Mouse (Mus musculus) lung, postnatal 25 days (tissue): ENCODE data around the gene Guca1a.
"Not testable (repeated sequence)": the region's sequence is repeated elsewhere in the genome, so short reads cannot be mapped to it uniquely, and the experiment has no call there.

Experiments
- DNase-seq: peaks from one replicate; pipeline ENCODE4 v3.0.0; 2022; ENCODE audit warnings: low spot score

The Guca1a gene

GRCm38 (mm10) chr17:47400451-47400850, at the start of gene Guca1a:
Gene Guca1a, minus strand, starts transcription at chr17:47400584.
- DNase-seq: no peak

- DNase-seq: no peak
Measured at GRCm38 (mm10) chr17:47449432-47449831, 49.0 kb upstream of the Guca1a start.

- DNase-seq: no peak
Measured at GRCm38 (mm10) chr17:47448523-47449372, 48.4 kb upstream of the Guca1a start.

- no peak for DNase-seq
Measured at GRCm38 (mm10) chr17:47446561-47446960, 46.2 kb upstream of the Guca1a start.

GRCm38 (mm10) chr17:47446025-47446424, 45.6 kb upstream of the Guca1a start:
- DNase-seq: no peak

GRCm38 (mm10) chr17:47445518-47445917, 45.1 kb upstream of the Guca1a start:
- DNase-seq: no peak

GRCm38 (mm10) chr17:47444113-47444512, 43.7 kb upstream of the Guca1a start:
- peak; percentile 55 for DNase-seq

- no peak for DNase-seq
Measured at GRCm38 (mm10) chr17:47442271-47442670, 41.9 kb upstream of the Guca1a start.

- no peak for DNase-seq
Measured at GRCm38 (mm10) chr17:47441296-47442051, 41.1 kb upstream of the Guca1a start.

- DNase-seq: no peak
Measured at GRCm38 (mm10) chr17:47440359-47440890, 40.0 kb upstream of the Guca1a start.

- DNase-seq: peak; percentile 56
Measured at GRCm38 (mm10) chr17:47439396-47440028, 39.1 kb upstream of the Guca1a start.

GRCm38 (mm10) chr17:47438611-47439010, 38.2 kb upstream of the Guca1a start:
- no peak for DNase-seq

- peak; percentile 36 for DNase-seq
Measured at GRCm38 (mm10) chr17:47436907-47437547, 36.6 kb upstream of the Guca1a start, which contains the start of gene 1700001C19Rik. Gene 1700001C19Rik, minus strand, starts transcription at chr17:47437376.

- peak; percentile 90 for DNase-seq
Measured at GRCm38 (mm10) chr17:47436156-47436906, 35.9 kb upstream of the Guca1a start, which contains the start of gene AI661453. Gene AI661453, plus strand, starts transcription at chr17:47436615.

- no peak for DNase-seq
Measured at GRCm38 (mm10) chr17:47430815-47431214, 30.4 kb upstream of the Guca1a start.

GRCm38 (mm10) chr17:47428831-47429304, 28.5 kb upstream of the Guca1a start:
- DNase-seq: peak; percentile 64

- no peak for DNase-seq
Measured at GRCm38 (mm10) chr17:47427316-47427715, 26.9 kb upstream of the Guca1a start.

- DNase-seq: no peak
Measured at GRCm38 (mm10) chr17:47424186-47424585, 23.8 kb upstream of the Guca1a start.

- not testable (repeated sequence) for DNase-seq
Measured at GRCm38 (mm10) chr17:47422616-47423015, 22.2 kb upstream of the Guca1a start.

- DNase-seq: no peak
Measured at GRCm38 (mm10) chr17:47421566-47421965, 21.2 kb upstream of the Guca1a start.

- no peak for DNase-seq
Measured at GRCm38 (mm10) chr17:47420195-47420594, 19.8 kb upstream of the Guca1a start.
